Mouse (Mus musculus) olfactory bulb, adult 2 months (tissue): Measurements from ENCODE around the gene Gm45521.

Experiments
- CTCF ChIP-seq: fragments of 200-500 bp; IDR thresholded peaks from 2 replicates; pipeline ENCODE4 v1.5.1; 2012; ENCODE audit warnings: low read depth, mild to moderate bottlenecking, low read length, moderate library complexity; ENCODE audit not compliant: insufficient read depth
- POLR2A ChIP-seq: fragments of 200-500 bp; IDR thresholded peaks from 2 replicates; pipeline ENCODE4 v1.6.1; 2012; ENCODE audit warnings: mild to moderate bottlenecking, low read depth, low read length, moderate library complexity; ENCODE audit not compliant: insufficient read depth

DNA sequence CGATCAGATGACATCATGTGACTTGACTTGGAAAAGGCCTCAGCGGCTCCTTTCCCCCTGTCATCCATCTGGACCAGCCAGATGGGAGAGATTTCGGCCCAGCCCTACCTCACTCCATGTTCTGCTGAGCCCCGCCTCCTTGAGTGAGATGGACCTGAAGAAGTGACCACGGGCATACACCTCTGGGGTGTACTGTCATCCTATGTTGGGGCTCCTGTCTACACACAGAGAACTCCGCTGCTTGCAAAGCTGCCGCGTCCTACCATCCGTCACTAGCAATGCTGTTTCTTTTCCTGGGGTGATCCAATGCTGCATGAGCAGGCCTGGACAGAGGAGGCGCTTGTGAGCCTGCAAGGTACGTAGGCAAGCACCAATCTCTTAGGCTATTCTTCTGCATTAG is 3.5 kb downstream of the Gm45521 start:
- TF ChIP-seq CTCF: no peak
- no peak for TF ChIP-seq POLR2A
